Mouse (Mus musculus) neural tube, embryonic 15.5 days (tissue): ENCODE results near the gene Cit. TPM values are rescaled to one million over a fixed set of nuclear protein-coding genes. Genes with fewer than 3 reads are reported as not detected.

Experiments
- ATAC-seq: fragments of 200-750 bp; cut with Nextera tagmentation; 2 replicates; pipeline ENCODE4 v1.8.0; 2017; ENCODE audit warnings: mild to moderate bottlenecking, moderate TSS enrichment, moderate library complexity; ENCODE audit not compliant: low FRiP score
- H3K27ac ChIP-seq: fragments of 300-500 bp; sonication (generic); replicated peaks from 2 replicates; pipeline ENCODE4 v1.5.1; 2015; ENCODE audit warnings: mild to moderate bottlenecking, inconsistent platforms
- H3K27me3 ChIP-seq: fragments of 300-500 bp; sonication (generic); replicated peaks from 2 replicates; pipeline ENCODE4 v1.6.1; 2015; ENCODE audit warnings: inconsistent platforms
- H3K36me3 ChIP-seq: fragments of 300-500 bp; sonication (generic); 2 replicates; pipeline ENCODE4 v1.6.1; 2015; ENCODE audit warnings: inconsistent platforms
- H3K4me1 ChIP-seq: fragments of 300-500 bp; sonication (generic); 2 replicates; pipeline ENCODE4 v1.6.1; 2015; ENCODE audit warnings: inconsistent platforms
- H3K4me2 ChIP-seq: fragments of 300-500 bp; sonication (generic); 2 replicates; pipeline ENCODE4 v1.6.1; 2015; ENCODE audit warnings: inconsistent platforms, mild to moderate bottlenecking, moderate library complexity
- H3K4me3 ChIP-seq: fragments of 300-500 bp; sonication (generic); replicated peaks from 2 replicates; pipeline ENCODE4 v1.5.1; 2015; ENCODE audit warnings: mild to moderate bottlenecking, inconsistent platforms
- H3K9ac ChIP-seq: fragments of 300-500 bp; sonication (generic); replicated peaks from 2 replicates; pipeline ENCODE4 v1.6.1; 2015; ENCODE audit warnings: mild to moderate bottlenecking, inconsistent platforms
- H3K9me3 ChIP-seq: fragments of 300-500 bp; sonication (generic); replicated peaks from 2 replicates; pipeline ENCODE4 v1.6.1; 2016; ENCODE audit warnings: inconsistent platforms
- WGBS: fragments of 180-500 bp; shearing (Covaris S2); methylation state at CpG from one replicate; pipeline ENCODE4 v1.1.7; 2015; ENCODE audit warnings: mixed read lengths; 5-methylcytosine and 5-hydroxymethylcytosine counted together
- polyA plus RNA-seq: library from polyadenylated mRNA; unstranded; fragments of >200 nt; fragmentation: Nextera tagmentation; extraction: Ambion mirVana; gene quantifications from 2 replicates; pipeline ENCODE4 v1.2.1, GENCODE M21; 2015

Cit gene
- polyA plus RNA-seq, 1 experiment from 2014 or later: 40.1 TPM

- Histone ChIP-seq H3K4me3 (no peak overlapping the region), H3K27me3 (no peaks in the 10 kb centered on the region), H3K4me1 (0 out of 2 replicates have a peak, but pooled peaks cover 4% of the 10 kb centered on the region), H3K9me3 (no peaks in the 10 kb centered on the region), H3K4me2 (no peak overlapping the region), H3K36me3 (no peaks in the 10 kb centered on the region), H3K27ac (no peak overlapping the region), H3K9ac (no peak overlapping the region)
- no peak for ATAC-seq
- 84% methylated on average over 9 of the region's 9 CpGs for WGBS
Observed at GRCm38 (mm10) chr5:115853691-115854090, 8.6 kb downstream of the Cit start.

GRCm38 (mm10) chr5:115854370-115854769 lies 9.3 kb downstream of the Cit start:
- Histone ChIP-seq H3K4me2 (no peak overlapping the region), H3K4me3 (no peak overlapping the region), H3K27me3 (no peaks in the 10 kb centered on the region), H3K4me1 (0 out of 2 replicates have a peak, but pooled peaks cover 7% of the 10 kb centered on the region), H3K36me3 (no peaks in the 10 kb centered on the region), H3K9ac (no peak overlapping the region), H3K27ac (no peak overlapping the region), H3K9me3 (no peaks in the 10 kb centered on the region)
- ATAC-seq: no peak
- 71% methylated on average over 12 of the region's 12 CpGs for WGBS

- Histone ChIP-seq H3K9ac (no peak overlapping the region), H3K27ac (no peak overlapping the region), H3K4me1 (0 out of 2 replicates have a peak, but pooled peaks cover 20% of the 10 kb centered on the region), H3K4me3 (no peak overlapping the region), H3K4me2 (no peak overlapping the region), H3K36me3 (no peaks in the 10 kb centered on the region), H3K27me3 (no peaks in the 10 kb centered on the region), H3K9me3 (no peaks in the 10 kb centered on the region)
- no peak for ATAC-seq
- WGBS: 82% methylated on average over 6 of the region's 6 CpGs
Observed at GRCm38 (mm10) chr5:115858652-115859051, 13.6 kb downstream of the Cit start.

GRCm38 (mm10) chr5:115859461-115859860 lies 14.4 kb downstream of the Cit start:
- Histone ChIP-seq H3K9me3 (no peaks in the 10 kb centered on the region), H3K4me3 (no peak overlapping the region), H3K36me3 (no peaks in the 10 kb centered on the region), H3K4me1 (0 out of 2 replicates have a peak, but pooled peaks cover 20% of the 10 kb centered on the region), H3K4me2 (no peak overlapping the region), H3K27me3 (no peaks in the 10 kb centered on the region), H3K9ac (no peak overlapping the region), H3K27ac (no peak overlapping the region)
- no peak for ATAC-seq
- 86% methylated on average over 9 of the region's 9 CpGs for WGBS

- no peaks in the 10 kb centered on the region for H3K36me3 ChIP-seq
- 89% methylated on average over 10 of the region's 10 CpGs for WGBS
- no peak overlapping the region for H3K4me3 ChIP-seq
- H3K4me2 ChIP-seq: no peak overlapping the region
- no peaks in the 10 kb centered on the region for H3K27me3 ChIP-seq
- no peaks in the 10 kb centered on the region for H3K9me3 ChIP-seq
- H3K4me1 ChIP-seq: 0 out of 2 replicates have a peak, but pooled peaks cover 20% of the 10 kb centered on the region
- no peak for ATAC-seq
- no peak overlapping the region for H3K27ac ChIP-seq
- no peak overlapping the region for H3K9ac ChIP-seq
Observed at GRCm38 (mm10) chr5:115861991-115862390, 16.9 kb downstream of the Cit start.

- no peak for ATAC-seq
- Histone ChIP-seq H3K4me1 (0 out of 2 replicates have a peak, but pooled peaks cover 20% of the 10 kb centered on the region), H3K4me2 (no peak overlapping the region), H3K4me3 (no peak overlapping the region), H3K27ac (no peak overlapping the region), H3K9ac (no peak overlapping the region), H3K27me3 (no peaks in the 10 kb centered on the region), H3K36me3 (no peaks in the 10 kb centered on the region), H3K9me3 (no peaks in the 10 kb centered on the region)
- WGBS: 96% methylated on average over 10 of the region's 10 CpGs
Observed at GRCm38 (mm10) chr5:115862439-115862838, 17.4 kb downstream of the Cit start.

- Histone ChIP-seq H3K9ac (no peak overlapping the region), H3K36me3 (no peaks in the 10 kb centered on the region), H3K4me2 (no peak overlapping the region), H3K27me3 (no peaks in the 10 kb centered on the region), H3K4me3 (no peak overlapping the region), H3K4me1 (0 out of 2 replicates have a peak, but pooled peaks cover 6% of the 10 kb centered on the region), H3K9me3 (no peaks in the 10 kb centered on the region), H3K27ac (no peak overlapping the region)
- WGBS: 82% methylated on average over 11 of the region's 11 CpGs
- no peak for ATAC-seq
Observed at GRCm38 (mm10) chr5:115866296-115866695, 21.2 kb downstream of the Cit start.

- ATAC-seq: no peak
- no peaks in the 10 kb centered on the region for H3K36me3 ChIP-seq
- WGBS: 50% methylated on average over 12 of the region's 12 CpGs
- H3K9ac ChIP-seq: no peak overlapping the region
- no peaks in the 10 kb centered on the region for H3K4me1 ChIP-seq
- H3K4me3 ChIP-seq: no peak overlapping the region
- H3K27ac ChIP-seq: no peak overlapping the region
- H3K4me2 ChIP-seq: no peak overlapping the region
- no peaks in the 10 kb centered on the region for H3K9me3 ChIP-seq
- no peaks in the 10 kb centered on the region for H3K27me3 ChIP-seq
Observed at GRCm38 (mm10) chr5:115868540-115868939, 23.5 kb downstream of the Cit start.

GRCm38 (mm10) chr5:115869198-115869597 lies 24.1 kb downstream of the Cit start:
- H3K27ac ChIP-seq: no peak overlapping the region
- H3K4me3 ChIP-seq: no peak overlapping the region
- no peaks in the 10 kb centered on the region for H3K9me3 ChIP-seq
- H3K4me2 ChIP-seq: no peak overlapping the region
- H3K9ac ChIP-seq: no peak overlapping the region
- WGBS: 84% methylated on average over 15 of the region's 15 CpGs
- no peaks in the 10 kb centered on the region for H3K36me3 ChIP-seq
- H3K4me1 ChIP-seq: no peaks in the 10 kb centered on the region
- ATAC-seq: no peak
- no peaks in the 10 kb centered on the region for H3K27me3 ChIP-seq

GRCm38 (mm10) chr5:115871153-115871552 lies 26.1 kb downstream of the Cit start:
- Histone ChIP-seq H3K4me2 (no peak overlapping the region), H3K27ac (no peak overlapping the region), H3K36me3 (no peaks in the 10 kb centered on the region), H3K4me1 (no peaks in the 10 kb centered on the region), H3K27me3 (no peaks in the 10 kb centered on the region), H3K4me3 (no peak overlapping the region), H3K9me3 (no peaks in the 10 kb centered on the region), H3K9ac (no peak overlapping the region)
- ATAC-seq: no peak
- 94% methylated on average over 10 of the region's 10 CpGs for WGBS

GRCm38 (mm10) chr5:115872106-115872505 lies 27.0 kb downstream of the Cit start:
- no peaks in the 10 kb centered on the region for H3K36me3 ChIP-seq
- no peak overlapping the region for H3K27ac ChIP-seq
- H3K4me3 ChIP-seq: no peak overlapping the region
- H3K9ac ChIP-seq: no peak overlapping the region
- H3K4me2 ChIP-seq: no peak overlapping the region
- no peaks in the 10 kb centered on the region for H3K9me3 ChIP-seq
- WGBS: 92% methylated on average over 11 of the region's 11 CpGs
- no peaks in the 10 kb centered on the region for H3K4me1 ChIP-seq
- no peak for ATAC-seq
- H3K27me3 ChIP-seq: no peaks in the 10 kb centered on the region

GRCm38 (mm10) chr5:115872956-115873355 lies 27.9 kb downstream of the Cit start:
- Histone ChIP-seq H3K9ac (no peak overlapping the region), H3K27me3 (no peaks in the 10 kb centered on the region), H3K4me2 (no peak overlapping the region), H3K36me3 (no peaks in the 10 kb centered on the region), H3K27ac (no peak overlapping the region), H3K9me3 (no peaks in the 10 kb centered on the region), H3K4me1 (no peaks in the 10 kb centered on the region), H3K4me3 (no peak overlapping the region)
- no peak for ATAC-seq
- WGBS: 78% methylated on average over 4 of the region's 4 CpGs

GRCm38 (mm10) chr5:115877425-115877824 lies 32.3 kb downstream of the Cit start:
- no peaks in the 10 kb centered on the region for H3K27me3 ChIP-seq
- H3K4me1 ChIP-seq: no peaks in the 10 kb centered on the region

More at GRCm38 (mm10) chr5:115877425-115877824, 32.3 kb downstream of the Cit start:
- no peak overlapping the region for H3K9ac ChIP-seq
- no peak overlapping the region for H3K4me3 ChIP-seq
- no peak for ATAC-seq
- H3K36me3 ChIP-seq: no peaks in the 10 kb centered on the region
- 99% methylated on average over 6 of the region's 6 CpGs for WGBS
- no peak overlapping the region for H3K4me2 ChIP-seq
- H3K27ac ChIP-seq: no peak overlapping the region
- no peaks in the 10 kb centered on the region for H3K9me3 ChIP-seq
